Mouse (Mus musculus): ENCODE data around the gene Lhx2.
A peak's percentile ranks its signal among the peaks of the same experiment; 100 is the strongest.

Gene Lhx2

GRCm38 (mm10) chr2:38359186-38359585, 20.1 kb downstream of the Lhx2 start:
- no peak for DNase-seq (ENCODE audit: low read depth in 2 of 2, low spot score in 2 of 2)

- DNase-seq (ENCODE audit: low read depth in 2 of 2, low spot score in 2 of 2) = no peak
These were observed 20.7 kb downstream of the Lhx2 start for GRCm38 (mm10) chr2:38359811-38360210.

- no peak for DNase-seq (ENCODE audit: low read depth in 2 of 2, low spot score in 2 of 2)
These were observed 27.1 kb downstream of the Lhx2 start for GRCm38 (mm10) chr2:38366222-38366621.

GRCm38 (mm10) chr2:38367023-38367422, 27.9 kb downstream of the Lhx2 start:
- DNase-seq (ENCODE audit: low read depth in 2 of 2, low spot score in 2 of 2) = no peak

GRCm38 (mm10) chr2:38367852-38368251, 28.8 kb downstream of the Lhx2 start:
- DNase-seq (ENCODE audit: low read depth in 2 of 2, low spot score in 2 of 2) = no peak

GRCm38 (mm10) chr2:38368746-38369330, 29.8 kb downstream of the Lhx2 start:
- peak in 1 of 2 experiments; percentile 59 for DNase-seq (ENCODE audit: low read depth in 2 of 2, low spot score in 2 of 2)

- DNase-seq (ENCODE audit: low read depth in 2 of 2, low spot score in 2 of 2) = peak; percentile 56 to 61
These were observed 36.7 kb downstream of the Lhx2 start for GRCm38 (mm10) chr2:38375606-38376304.

- no peak for DNase-seq (ENCODE audit: low read depth in 2 of 2, low spot score in 2 of 2)
These were observed 38.2 kb downstream of the Lhx2 start for GRCm38 (mm10) chr2:38377254-38377653.

- no peak for DNase-seq (ENCODE audit: low read depth in 2 of 2, low spot score in 2 of 2)
These were observed 39.3 kb downstream of the Lhx2 start for GRCm38 (mm10) chr2:38378346-38378745.

- DNase-seq (ENCODE audit: low read depth in 2 of 2, low spot score in 2 of 2) = no peak
These were observed 39.9 kb downstream of the Lhx2 start for GRCm38 (mm10) chr2:38378849-38379545.

GRCm38 (mm10) chr2:38379546-38379870, 40.4 kb downstream of the Lhx2 start:
- DNase-seq (ENCODE audit: low read depth in 2 of 2, low spot score in 2 of 2) = no peak

GRCm38 (mm10) chr2:38380136-38381083, 41.3 kb downstream of the Lhx2 start:
- DNase-seq (ENCODE audit: low read depth in 2 of 2, low spot score in 2 of 2) = no peak

- no peak for DNase-seq (ENCODE audit: low read depth in 2 of 2, low spot score in 2 of 2)
These were observed 48.6 kb downstream of the Lhx2 start for GRCm38 (mm10) chr2:38387568-38388262.

GRCm38 (mm10) chr2:38394977-38395868, 56.1 kb downstream of the Lhx2 start:
- no peak for DNase-seq (ENCODE audit: low read depth in 2 of 2, low spot score in 2 of 2)

- DNase-seq (ENCODE audit: low read depth in 2 of 2, low spot score in 2 of 2) = no peak
These were observed 56.8 kb downstream of the Lhx2 start for GRCm38 (mm10) chr2:38395869-38396236.

GRCm38 (mm10) chr2:38397306-38397705, 58.2 kb downstream of the Lhx2 start:
- no peak for DNase-seq (ENCODE audit: low read depth in 2 of 2, low spot score in 2 of 2)

GRCm38 (mm10) chr2:38397882-38398281, 58.8 kb downstream of the Lhx2 start:
- no peak for DNase-seq (ENCODE audit: low read depth in 2 of 2, low spot score in 2 of 2)

- no peak for DNase-seq (ENCODE audit: low read depth in 2 of 2, low spot score in 2 of 2)
These were observed 63.5 kb downstream of the Lhx2 start for GRCm38 (mm10) chr2:38402611-38403010.

- no peak for DNase-seq (ENCODE audit: low read depth in 2 of 2, low spot score in 2 of 2)
These were observed 64.2 kb downstream of the Lhx2 start for GRCm38 (mm10) chr2:38403231-38403630.
